ENCODE assay signal across 8 mouse cellular contexts in the genomic region with DNA sequence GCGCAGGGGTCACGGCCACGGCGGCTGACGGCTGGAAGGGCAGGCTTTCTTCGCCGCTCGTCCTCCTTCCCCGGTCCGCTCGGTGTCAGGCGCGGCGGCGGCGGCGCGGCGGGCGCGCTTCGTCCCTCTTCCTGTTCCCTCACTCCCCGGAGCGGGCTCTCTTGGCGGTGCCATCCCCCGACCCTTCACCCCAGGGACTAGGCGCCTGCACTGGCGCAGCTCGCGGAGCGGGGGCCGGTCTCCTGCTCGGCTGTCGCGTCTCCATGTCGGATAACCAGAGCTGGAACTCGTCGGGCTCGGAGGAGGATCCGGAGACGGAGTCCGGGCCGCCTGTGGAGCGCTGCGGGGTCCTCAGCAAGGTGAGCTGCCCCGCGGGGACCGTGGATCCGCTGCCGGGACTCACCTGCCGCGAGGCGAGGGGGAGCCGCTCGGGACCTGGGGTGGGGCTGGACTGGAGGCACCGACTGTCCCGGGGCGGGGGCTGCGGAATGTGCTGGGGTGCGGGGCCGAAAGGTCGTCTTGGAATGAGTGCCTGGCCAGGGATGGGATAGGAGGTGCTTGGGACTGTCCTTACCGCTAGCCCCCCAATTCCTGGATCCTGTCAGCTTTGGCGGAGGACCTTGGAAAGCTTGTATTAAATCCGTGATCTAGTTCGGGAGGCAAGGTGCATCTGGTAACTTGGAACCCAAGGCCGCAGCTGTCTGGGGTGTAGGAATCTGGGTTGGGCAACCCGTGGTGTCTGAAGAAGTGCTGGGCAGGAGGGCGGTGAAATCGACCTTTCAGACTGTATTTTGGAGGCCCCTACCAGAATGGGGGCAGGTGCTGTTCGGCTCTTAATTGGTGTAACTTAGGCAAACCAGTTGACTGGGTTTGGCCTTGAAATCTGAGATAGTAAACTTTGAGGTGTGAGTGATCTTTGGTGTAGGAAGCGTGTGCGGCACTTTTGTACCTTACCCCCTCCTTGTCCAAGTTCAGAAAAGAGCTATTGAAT. TPM values are rescaled to one million over a fixed set of nuclear protein-coding genes. Genes with fewer than 3 reads are reported as not detected.
DNase-seq lines count a peak whose midpoint lies in the region; ATAC-seq and TF ChIP-seq lines count a peak whose summit lies in the region.

No protein-coding gene starts in this region.

- peak overlapping the region; percentile 93 for H3K27ac ChIP-seq in kidney, postnatal 0 days
- peak overlapping the region; percentile 94 for H3K27ac ChIP-seq in lung, postnatal 0 days (ENCODE audit: low read length)

- DNase-seq in adrenal gland, postnatal 10 days: peak; percentile 72
- no peak for DNase-seq in adrenal gland, adult 8-10 months
- DNase-seq in A20 (ENCODE audit: low read depth, low spot score): peak; percentile 68
- DNase-seq in gastrocnemius, postnatal 4 days (ENCODE audit: low spot score in 2 of 2): peak; percentile 42 to 65
- DNase-seq in kidney, postnatal 0 days (ENCODE audit: low spot score): peak; percentile 48
- DNase-seq in lung, postnatal 0 days (ENCODE audit: low spot score): peak; percentile 62
- peak; percentile 62 for DNase-seq in right cerebral cortex, postnatal 4 days

- H3K4me1 ChIP-seq in kidney, postnatal 0 days (replicated peaks; ENCODE audit: insufficient read depth, low read length): no peaks in the 10 kb centered on the region; the same call in 1 of the 2 replicates
- H3K4me1 ChIP-seq in lung, postnatal 0 days (ENCODE audit: insufficient read depth, low read depth, low read length): peaks cover 3% of the 10 kb centered on the region; the same call in 1 of the 2 replicates

- no peaks in the 10 kb centered on the region for H3K36me3 ChIP-seq in kidney, postnatal 0 days (ENCODE audit: insufficient read depth, low read length)
- H3K36me3 ChIP-seq in lung, postnatal 0 days (ENCODE audit: insufficient read depth, low read length): no peaks in the 10 kb centered on the region

- H3K4me3 ChIP-seq in kidney, postnatal 0 days (replicated peaks; ENCODE audit: low read depth, low read length): peak overlapping the region; percentile 86
- H3K4me3 ChIP-seq in lung, postnatal 0 days (ENCODE audit: low read depth, low read length): peak overlapping the region; percentile 96

- no peak for TF ChIP-seq EP300 in lung, postnatal 0 days (IDR thresholded peaks at IDR 0.05)

- H3K9me3 ChIP-seq in kidney, postnatal 0 days (replicated peaks; ENCODE audit: low read length): no peaks in the 10 kb centered on the region
- no peaks in the 10 kb centered on the region for H3K9me3 ChIP-seq in lung, postnatal 0 days (ENCODE audit: low read length)

- under 1% methylated on average over 73 of the region's 73 CpGs for WGBS in kidney, postnatal 0 days
- WGBS in lung, postnatal 0 days: 1% methylated on average over 59 of the region's 73 CpGs

- TF ChIP-seq CTCF in kidney, postnatal 0 days (IDR thresholded peaks at IDR 0.05; ENCODE audit: low read depth): no peak
- TF ChIP-seq CTCF in lung, postnatal 0 days (IDR thresholded peaks at IDR 0.05): no peak

- peak; percentile 10; the same call in 1 of the 2 replicates for ATAC-seq in common myeloid progenitor, adult 5-6 weeks (replicated peaks; ENCODE audit: low read depth, poor library complexity, severe bottlenecking)
- peak; percentile 75 for ATAC-seq in kidney, postnatal 0 days (replicated peaks; ENCODE audit: low FRiP score, low read depth)
- peak; percentile 54 for ATAC-seq in lung, postnatal 0 days

- no peaks in the 10 kb centered on the region for H3K27me3 ChIP-seq in kidney, postnatal 0 days (ENCODE audit: insufficient read depth, low read length)
- H3K27me3 ChIP-seq in lung, postnatal 0 days (replicated peaks; ENCODE audit: insufficient read depth, low read length): no peaks in the 10 kb centered on the region

- H3K9ac ChIP-seq in kidney, postnatal 0 days (ENCODE audit: low read depth, low read length): peak overlapping the region; percentile 94
- peak overlapping the region; percentile 97 for H3K9ac ChIP-seq in lung, postnatal 0 days (replicated peaks; ENCODE audit: low read depth)

- peak overlapping the region; percentile 68 for H3K4me2 ChIP-seq in kidney, postnatal 0 days (ENCODE audit: low read length)
- peak overlapping the region; percentile 76 for H3K4me2 ChIP-seq in lung, postnatal 0 days (replicated peaks; ENCODE audit: low read depth, low read length)

RNA-seq across cellular contexts. Expression of a gene that starts 0.8 kb away (rescaled TPM):
- total RNA-seq in adrenal gland, postnatal 10 days (2021): 10 to 100 TPM; 57.2 to 76.6 TPM
- total RNA-seq in adrenal gland, adult 8-10 months (2022): 100 to 1,000 TPM in 2 of 4 experiments, 10 to 100 TPM in 2; 91.6 to 134 (median 104) TPM
- total RNA-seq in common myeloid progenitor, adult 5-6 weeks (2017): 47.7 and 60.5 TPM in 2 replicates
- total RNA-seq in gastrocnemius, postnatal 4 days (2021): 10 to 100 TPM; 35.3 to 43.1 TPM
- 6.5 and 6.7 TPM in 2 replicates for polyA plus RNA-seq in kidney, postnatal 0 days (2015; fragmentation: Nextera tagmentation; extraction: Ambion mirVana)
- polyA plus RNA-seq in lung, postnatal 0 days (2015; fragmentation: Nextera tagmentation; extraction: Ambion mirVana): 10.0 and 12.9 TPM in 2 replicates

RNA-seq across cellular contexts. Expression of a gene that starts 0.8 kb away (rescaled TPM):
- total RNA-seq in adrenal gland, postnatal 10 days (2021): 10 to 100 TPM; 26.1 to 29.8 TPM
- total RNA-seq in adrenal gland, adult 8-10 months (2022): 10 to 100 TPM; 29.1 to 52.6 (median 34.3) TPM
- total RNA-seq in common myeloid progenitor, adult 5-6 weeks (2017): 13.9 and 16.3 TPM in 2 replicates
- 1 to 10 TPM; 7.1 to 8.8 TPM for total RNA-seq in gastrocnemius, postnatal 4 days (2021)
- polyA plus RNA-seq in kidney, postnatal 0 days (2015; fragmentation: Nextera tagmentation; extraction: Ambion mirVana): 4.1 and 5.2 TPM in 2 replicates
- polyA plus RNA-seq in lung, postnatal 0 days (2015; fragmentation: Nextera tagmentation; extraction: Ambion mirVana): 4.6 and 5.0 TPM in 2 replicates

RNA-seq across cellular contexts. Expression of a gene that starts 52.7 kb away (rescaled TPM):
- not detected for total RNA-seq in adrenal gland, postnatal 10 days (2021)
- total RNA-seq in adrenal gland, adult 8-10 months (2022): not detected
- total RNA-seq in common myeloid progenitor, adult 5-6 weeks (2017): not detected in 2 replicates
- total RNA-seq in gastrocnemius, postnatal 4 days (2021): not detected
- not detected in 2 replicates for polyA plus RNA-seq in kidney, postnatal 0 days (2015; fragmentation: Nextera tagmentation; extraction: Ambion mirVana)
- not detected in 2 replicates for polyA plus RNA-seq in lung, postnatal 0 days (2015; fragmentation: Nextera tagmentation; extraction: Ambion mirVana)

Comparison
In these comparisons a context has a peak if more than half of its experiments do, and no peak if none do; other contexts are left out.
1. ATAC-seq: peak in every context shown above with its lines; median percentile 75 in kidney, postnatal 0 days; 54 in lung, postnatal 0 days; 10 in common myeloid progenitor, adult 5-6 weeks.